Mouse (Mus musculus): Measurements from ENCODE around the gene Trim33. TPM values are rescaled to one million over a fixed set of nuclear protein-coding genes. Genes with fewer than 3 reads are reported as not detected.

The Trim33 gene
- polyA plus RNA-seq (2014; fragmentation: Nextera tagmentation; extraction: Ambion mirVana) = 13.8 and 15.3 TPM in 2 replicates

DNA sequence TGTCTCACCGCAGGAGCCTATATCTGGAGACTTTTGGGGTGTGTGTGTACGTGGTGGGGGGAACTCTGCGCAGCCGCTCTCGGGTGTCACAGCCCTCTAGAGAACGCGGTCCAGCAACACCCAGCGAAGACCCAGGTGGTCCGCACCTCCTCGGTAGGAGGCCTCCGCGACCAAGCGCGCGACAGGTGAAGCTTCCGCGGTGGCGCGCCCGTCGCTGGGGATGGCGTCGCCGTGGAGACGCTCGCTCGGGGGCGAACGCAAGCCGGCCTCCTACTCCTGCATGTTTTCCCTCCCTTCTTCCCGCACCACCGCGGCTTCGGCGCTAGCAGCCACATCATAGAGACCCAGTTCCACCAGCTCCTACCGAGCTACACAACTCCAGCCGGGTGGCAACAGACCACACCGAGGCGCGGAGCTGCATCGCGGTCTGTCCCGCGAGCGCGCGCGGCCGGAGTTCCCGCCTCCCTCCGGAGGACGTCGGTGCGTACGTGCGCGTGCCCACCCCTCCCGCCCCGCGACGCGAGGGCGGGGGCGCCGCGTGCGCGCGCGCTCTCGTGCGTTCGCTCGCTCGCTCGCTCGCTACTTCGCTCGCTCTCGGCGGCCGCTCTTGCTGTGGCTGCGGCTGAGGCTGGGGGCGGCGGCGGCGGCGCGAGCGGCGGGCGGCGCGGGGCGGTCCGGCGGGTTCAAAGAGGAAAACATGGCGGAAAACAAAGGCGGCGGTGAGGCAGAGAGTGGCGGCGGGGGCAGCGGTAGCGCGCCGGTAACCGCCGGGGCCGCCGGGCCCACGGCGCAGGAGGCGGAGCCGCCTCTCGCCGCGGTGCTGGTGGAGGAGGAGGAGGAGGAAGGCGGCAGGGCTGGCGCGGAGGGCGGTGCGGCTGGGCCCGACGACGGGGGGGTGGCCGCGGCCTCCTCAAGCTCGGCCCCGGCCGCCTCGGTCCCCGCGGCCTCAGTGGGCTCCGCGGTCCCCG is at the start of gene Trim33:
Gene Trim33 (plus strand): TSS at position 112 of the 968 bp plus-strand sequence.
- H3K27me3 ChIP-seq (ENCODE audit: control insufficient read depth, insufficient read depth, low read length) = no peaks in the 10 kb centered on the region
- no peaks in the 10 kb centered on the region for H3K9me3 ChIP-seq (ENCODE audit: control insufficient read depth, low read length)
- H3K4me3 ChIP-seq (ENCODE audit: control insufficient read depth in 1 of 2, insufficient read depth in 1 of 2, low read depth in 1 of 2, low read length in 2 of 2) = peak within 1 kb of the TSS; percentile 98 to 100
- peak within 1 kb of the TSS; percentile 94 for H3K9ac ChIP-seq (ENCODE audit: low read length)
- H3K4me1 ChIP-seq (ENCODE audit: control insufficient read depth in 2 of 2, insufficient read depth in 2 of 2, low read length in 2 of 2) = peaks cover 5 to 17% of the 10 kb centered on the region in 2 experiments; a peak in 3 of 4 replicates
- peak; percentile 83 for ATAC-seq (ENCODE audit: insufficient number of reproducible peaks, insufficient read depth, low FRiP score, low read depth)
- no peaks in the 10 kb centered on the region for H3K36me3 ChIP-seq (ENCODE audit: control insufficient read depth, insufficient read depth, low read length)
- peak within 1 kb of the TSS; percentile 86 to 94 for H3K27ac ChIP-seq (replicated peaks in 1 of 2; ENCODE audit: control insufficient read depth in 1 of 2, insufficient read depth in 1 of 2, low read depth in 2 of 2, low read length in 2 of 2)
- WGBS = under 1% methylated on average over 123 of the region's 136 CpGs
- peak within 1 kb of the TSS; percentile 89 for H3K4me2 ChIP-seq (ENCODE audit: low read length)

DNA sequence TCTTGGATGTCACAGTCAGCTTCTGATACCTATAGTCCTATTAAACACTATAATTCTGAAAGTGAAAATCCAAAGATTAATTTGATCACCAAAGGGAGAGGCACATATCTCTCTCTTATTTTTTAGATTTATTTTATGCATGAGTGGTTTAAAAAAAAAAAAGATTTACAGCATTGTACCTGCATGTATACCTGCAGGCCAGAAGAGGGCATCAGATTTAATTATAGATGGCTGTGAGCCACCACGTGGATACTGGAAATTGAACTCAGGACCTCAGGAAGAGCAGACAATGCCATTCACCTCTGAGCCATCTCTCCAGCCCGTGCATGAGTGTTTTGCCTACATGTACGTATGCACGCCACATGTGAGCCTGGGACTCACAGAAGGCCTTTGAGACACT is 46.7 kb upstream of the Trim33 start:
- no peak overlapping the region for H3K9ac ChIP-seq (ENCODE audit: low read length)
- H3K36me3 ChIP-seq (ENCODE audit: control insufficient read depth, insufficient read depth, low read length) = no peaks in the 10 kb centered on the region
- H3K9me3 ChIP-seq (ENCODE audit: control insufficient read depth, low read length) = peaks cover 13% of the 10 kb centered on the region
- no peak overlapping the region for H3K4me3 ChIP-seq (ENCODE audit: control insufficient read depth in 1 of 2, insufficient read depth in 1 of 2, low read depth in 1 of 2, low read length in 2 of 2)
- H3K4me1 ChIP-seq (ENCODE audit: control insufficient read depth in 2 of 2, insufficient read depth in 2 of 2, low read length in 2 of 2) = no peaks in the 10 kb centered on the region
- WGBS = 79% methylated on average over 4 of the region's 4 CpGs
- H3K4me2 ChIP-seq (ENCODE audit: low read length) = no peak overlapping the region
- H3K27ac ChIP-seq (replicated peaks in 1 of 2; ENCODE audit: control insufficient read depth in 1 of 2, insufficient read depth in 1 of 2, low read depth in 2 of 2, low read length in 2 of 2) = no peak overlapping the region
- ATAC-seq (ENCODE audit: insufficient number of reproducible peaks, insufficient read depth, low FRiP score, low read depth) = no peak
- no peaks in the 10 kb centered on the region for H3K27me3 ChIP-seq (ENCODE audit: control insufficient read depth, insufficient read depth, low read length)

GRCm38 (mm10) chr3:103241524-103241923 is 37.6 kb upstream of the Trim33 start:
- ATAC-seq (ENCODE audit: insufficient number of reproducible peaks, insufficient read depth, low FRiP score, low read depth) = no peak
- H3K9me3 ChIP-seq (ENCODE audit: control insufficient read depth, low read length) = no peaks in the 10 kb centered on the region
- no peak overlapping the region for H3K9ac ChIP-seq (ENCODE audit: low read length)
- no peak overlapping the region for H3K4me3 ChIP-seq (ENCODE audit: control insufficient read depth in 1 of 2, insufficient read depth in 1 of 2, low read depth in 1 of 2, low read length in 2 of 2)
- no peaks in the 10 kb centered on the region for H3K36me3 ChIP-seq (ENCODE audit: control insufficient read depth, insufficient read depth, low read length)
- H3K27ac ChIP-seq (replicated peaks in 1 of 2; ENCODE audit: control insufficient read depth in 1 of 2, insufficient read depth in 1 of 2, low read depth in 2 of 2, low read length in 2 of 2) = no peak overlapping the region
- 77% methylated on average over 2 of the region's 2 CpGs for WGBS
- H3K27me3 ChIP-seq (ENCODE audit: control insufficient read depth, insufficient read depth, low read length) = no peaks in the 10 kb centered on the region
- no peaks in the 10 kb centered on the region for H3K4me1 ChIP-seq (ENCODE audit: control insufficient read depth in 2 of 2, insufficient read depth in 2 of 2, low read length in 2 of 2)
- H3K4me2 ChIP-seq (ENCODE audit: low read length) = no peak overlapping the region

DNA sequence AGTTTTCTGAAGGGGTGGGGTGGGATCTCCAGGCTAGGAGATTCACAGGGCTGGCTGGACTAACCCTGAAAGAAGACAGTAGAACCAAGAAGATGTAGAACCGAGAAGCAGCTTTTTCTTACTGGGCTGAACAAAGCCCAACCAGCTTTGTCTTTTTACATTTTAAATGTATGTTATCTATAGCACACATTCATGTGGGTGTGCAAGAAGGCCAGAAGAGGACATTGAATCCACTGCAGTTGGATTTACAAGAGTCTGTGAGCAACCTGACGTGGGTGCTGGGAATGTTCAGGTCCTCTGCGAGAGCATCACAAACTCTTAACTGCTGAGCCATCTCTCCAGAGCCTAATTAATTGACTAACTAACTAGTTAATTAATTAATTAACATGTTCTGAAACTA is 36.9 kb upstream of the Trim33 start:
- H3K27ac ChIP-seq (replicated peaks in 1 of 2; ENCODE audit: control insufficient read depth in 1 of 2, insufficient read depth in 1 of 2, low read depth in 2 of 2, low read length in 2 of 2) = no peak overlapping the region
- no peaks in the 10 kb centered on the region for H3K4me1 ChIP-seq (ENCODE audit: control insufficient read depth in 2 of 2, insufficient read depth in 2 of 2, low read length in 2 of 2)
- no peak overlapping the region for H3K4me2 ChIP-seq (ENCODE audit: low read length)
- H3K9me3 ChIP-seq (ENCODE audit: control insufficient read depth, low read length) = no peaks in the 10 kb centered on the region
- ATAC-seq (ENCODE audit: insufficient number of reproducible peaks, insufficient read depth, low FRiP score, low read depth) = no peak
- H3K4me3 ChIP-seq (ENCODE audit: control insufficient read depth in 1 of 2, insufficient read depth in 1 of 2, low read depth in 1 of 2, low read length in 2 of 2) = no peak overlapping the region
- H3K36me3 ChIP-seq (ENCODE audit: control insufficient read depth, insufficient read depth, low read length) = no peaks in the 10 kb centered on the region
- WGBS = 88% methylated on average over 3 of the region's 3 CpGs
- no peaks in the 10 kb centered on the region for H3K27me3 ChIP-seq (ENCODE audit: control insufficient read depth, insufficient read depth, low read length)
- no peak overlapping the region for H3K9ac ChIP-seq (ENCODE audit: low read length)

GRCm38 (mm10) chr3:103243491-103243890 is 35.6 kb upstream of the Trim33 start:
- Histone ChIP-seq H3K9ac (ENCODE audit: low read length) (no peak overlapping the region), H3K27me3 (ENCODE audit: control insufficient read depth, insufficient read depth, low read length) (no peaks in the 10 kb centered on the region), H3K4me1 (ENCODE audit: control insufficient read depth in 2 of 2, insufficient read depth in 2 of 2, low read length in 2 of 2) (no peaks in the 10 kb centered on the region), H3K4me2 (ENCODE audit: low read length) (no peak overlapping the region), H3K4me3 (ENCODE audit: control insufficient read depth in 1 of 2, insufficient read depth in 1 of 2, low read depth in 1 of 2, low read length in 2 of 2) (no peak overlapping the region), H3K27ac (replicated peaks in 1 of 2; ENCODE audit: control insufficient read depth in 1 of 2, insufficient read depth in 1 of 2, low read depth in 2 of 2, low read length in 2 of 2) (no peak overlapping the region), H3K36me3 (ENCODE audit: control insufficient read depth, insufficient read depth, low read length) (no peaks in the 10 kb centered on the region), H3K9me3 (ENCODE audit: control insufficient read depth, low read length) (no peaks in the 10 kb centered on the region)
- whole genome bisulfite sequencing = 80% methylated on average over 2 of the region's 2 CpGs
- no peak for ATAC-seq (ENCODE audit: insufficient number of reproducible peaks, insufficient read depth, low FRiP score, low read depth)

DNA sequence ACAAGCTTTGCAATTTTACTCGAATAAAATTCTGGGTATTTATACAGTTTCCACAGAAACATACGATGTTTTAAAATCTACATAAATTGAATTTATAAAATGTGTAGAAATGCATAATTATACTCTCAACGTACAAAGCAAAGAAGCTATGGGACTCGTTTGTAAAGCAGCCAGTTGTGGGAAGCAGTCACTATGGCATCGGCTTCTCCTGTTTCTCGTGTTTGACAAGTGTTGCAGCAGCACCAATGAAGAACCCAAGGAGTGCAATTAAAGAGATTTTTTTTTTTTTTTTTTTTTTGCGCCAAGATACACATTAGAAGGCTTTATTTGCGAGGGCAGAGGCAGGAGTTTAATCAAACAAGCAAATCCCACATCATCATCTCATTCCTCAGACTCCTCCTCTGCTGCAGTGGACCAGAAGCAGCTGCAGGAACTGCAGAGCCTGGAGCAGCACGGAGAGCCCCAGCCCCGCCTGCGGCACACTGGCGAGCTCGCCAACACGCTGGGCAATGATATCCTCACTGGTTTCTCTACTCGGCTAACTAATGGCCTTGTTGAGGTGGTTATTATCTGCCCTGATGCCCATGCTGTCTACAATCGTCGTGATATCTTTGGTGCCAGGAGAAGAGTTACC is 32.3 kb upstream of the Trim33 start:
- ATAC-seq (ENCODE audit: insufficient number of reproducible peaks, insufficient read depth, low FRiP score, low read depth) = no peak

DNA sequence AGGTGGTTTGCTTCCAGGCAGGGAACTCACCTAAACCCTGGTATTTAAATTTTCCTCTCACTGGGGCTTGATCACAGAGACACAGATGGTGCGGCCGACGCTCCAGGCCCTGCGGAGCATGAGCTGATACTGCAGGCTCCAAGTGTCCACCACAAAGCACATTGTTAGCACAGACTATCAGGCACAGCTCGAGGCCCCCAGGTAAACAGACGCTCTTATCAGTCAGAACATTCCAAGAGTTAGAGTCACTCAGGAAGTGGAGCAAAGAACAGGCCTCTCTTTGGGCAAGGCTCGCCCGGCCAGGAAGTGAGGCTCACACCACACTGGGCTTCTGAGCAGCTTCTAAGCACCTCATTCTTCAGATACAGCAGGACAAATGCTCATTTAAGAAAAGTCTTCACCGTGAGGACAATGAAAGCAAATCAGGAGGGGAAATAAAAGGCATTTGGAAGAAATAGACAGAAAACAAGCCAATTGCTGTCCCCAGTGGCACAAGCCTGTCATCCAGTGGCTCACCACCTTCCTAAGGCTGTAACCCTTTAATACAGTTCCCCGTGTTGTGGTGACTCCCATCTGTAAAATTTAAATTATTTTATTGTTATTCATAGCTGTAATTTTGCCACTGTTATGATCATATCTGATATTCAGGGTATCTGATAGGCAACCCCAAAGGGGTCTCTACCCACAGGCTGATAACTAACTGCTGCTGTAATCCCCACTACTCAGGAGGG is 22.8 kb upstream of the Trim33 start:
- no peak overlapping the region for H3K9ac ChIP-seq (ENCODE audit: low read length)
- H3K4me2 ChIP-seq (ENCODE audit: low read length) = no peak overlapping the region

More for the DNA sequence above, 32.3 kb upstream of the Trim33 start:
- Histone ChIP-seq H3K27ac (replicated peaks in 1 of 2; ENCODE audit: control insufficient read depth in 1 of 2, insufficient read depth in 1 of 2, low read depth in 2 of 2, low read length in 2 of 2) (no peak overlapping the region), H3K36me3 (ENCODE audit: control insufficient read depth, insufficient read depth, low read length) (no peaks in the 10 kb centered on the region), H3K9ac (ENCODE audit: low read length) (no peak overlapping the region), H3K9me3 (ENCODE audit: control insufficient read depth, low read length) (no peaks in the 10 kb centered on the region), H3K4me3 (ENCODE audit: control insufficient read depth in 1 of 2, insufficient read depth in 1 of 2, low read depth in 1 of 2, low read length in 2 of 2) (no peak overlapping the region), H3K4me2 (ENCODE audit: low read length) (no peak overlapping the region), H3K4me1 (ENCODE audit: control insufficient read depth in 2 of 2, insufficient read depth in 2 of 2, low read length in 2 of 2) (no peaks in the 10 kb centered on the region), H3K27me3 (ENCODE audit: control insufficient read depth, insufficient read depth, low read length) (no peaks in the 10 kb centered on the region)
- WGBS = 77% methylated on average over 17 of the region's 17 CpGs

More for the DNA sequence above, 22.8 kb upstream of the Trim33 start:
- Histone ChIP-seq H3K9me3 (ENCODE audit: control insufficient read depth, low read length) (no peaks in the 10 kb centered on the region), H3K36me3 (ENCODE audit: control insufficient read depth, insufficient read depth, low read length) (no peaks in the 10 kb centered on the region), H3K27me3 (ENCODE audit: control insufficient read depth, insufficient read depth, low read length) (no peaks in the 10 kb centered on the region), H3K4me1 (ENCODE audit: control insufficient read depth in 2 of 2, insufficient read depth in 2 of 2, low read length in 2 of 2) (peaks cover 4% of the 10 kb centered on the region in 2 experiments; a peak in 2 of 4 replicates), H3K27ac (replicated peaks in 1 of 2; ENCODE audit: control insufficient read depth in 1 of 2, insufficient read depth in 1 of 2, low read depth in 2 of 2, low read length in 2 of 2) (peak overlapping the region; percentile 10 to 64; a peak in 2 of 4 replicates), H3K4me3 (ENCODE audit: control insufficient read depth in 1 of 2, insufficient read depth in 1 of 2, low read depth in 1 of 2, low read length in 2 of 2) (no peak overlapping the region)
- 14% methylated on average over 10 of the region's 10 CpGs for WGBS
- peak; percentile 31; the same call in 1 of the 2 replicates for ATAC-seq (ENCODE audit: insufficient number of reproducible peaks, insufficient read depth, low FRiP score, low read depth)

Data from heart, embryonic 14.5 days (tissue).